Mouse (Mus musculus) neural tube, embryonic 14.5 days (tissue): ENCODE results near the gene Prss33. TPM values are rescaled to one million over a fixed set of nuclear protein-coding genes. Genes with fewer than 3 reads are reported as not detected.

Source experiments
- ATAC-seq: fragments of 200-750 bp; cut with Nextera tagmentation; 2 replicates; pipeline ENCODE4 v1.8.0; 2017; ENCODE audit warnings: low read depth, mild to moderate bottlenecking, moderate TSS enrichment, moderate library complexity
- H3K27ac ChIP-seq: fragments of 300-500 bp; sonication (generic); 2 replicates; pipeline ENCODE4 v1.5.1; 2014; ENCODE audit warnings: low read depth, mild to moderate bottlenecking, control low read depth, low read length, moderate library complexity, mixed read lengths
- H3K27me3 ChIP-seq: fragments of 300-500 bp; sonication (generic); 2 replicates; pipeline ENCODE4 v1.6.1; 2014; ENCODE audit warnings: low read length; ENCODE audit not compliant: control insufficient read depth, insufficient read depth
- H3K36me3 ChIP-seq: fragments of 300-500 bp; sonication (generic); 2 replicates; pipeline ENCODE4 v1.6.1; 2014; ENCODE audit warnings: low read length, mixed read lengths; ENCODE audit not compliant: control insufficient read depth, insufficient read depth
- H3K4me1 ChIP-seq: fragments of 300-500 bp; sonication (generic); 2 replicates; pipeline ENCODE4 v1.6.1; 2014; ENCODE audit warnings: low read length; ENCODE audit not compliant: control insufficient read depth, insufficient read depth
- H3K4me2 ChIP-seq: fragments of 300-500 bp; sonication (generic); 2 replicates; pipeline ENCODE4 v1.6.1; 2014; ENCODE audit warnings: mild to moderate bottlenecking, low read depth, low read length, control low read depth
- H3K4me3 ChIP-seq: fragments of 300-500 bp; sonication (generic); 2 replicates; pipeline ENCODE4 v1.5.1; 2014; ENCODE audit warnings: low read depth, low read length, control low read depth, mixed read lengths
- H3K9ac ChIP-seq: fragments of 300-500 bp; sonication (generic); replicated peaks from 2 replicates; pipeline ENCODE4 v1.6.1; 2014; ENCODE audit warnings: low read depth, mild to moderate bottlenecking, control low read depth, low read length, mixed read lengths
- H3K9me3 ChIP-seq: fragments of 300-500 bp; sonication (generic); 2 replicates; pipeline ENCODE4 v1.6.1; 2016; ENCODE audit warnings: low read length; ENCODE audit not compliant: control insufficient read depth
- WGBS: fragments of 180-500 bp; shearing (Covaris S2); extraction: QIAGEN DNeasy Blood & Tissue Kit; methylation state at CpG from one replicate; pipeline ENCODE4 v1.1.7; 2014; 5-methylcytosine and 5-hydroxymethylcytosine counted together
- polyA plus RNA-seq: library from polyadenylated mRNA; unstranded; fragments of >200 nt; fragmentation: Nextera tagmentation; extraction: Ambion mirVana; gene quantifications from 2 replicates; pipeline ENCODE4 v1.2.1, GENCODE M21; 2014

Gene Prss33
- polyA plus RNA-seq, 1 experiment from 2014 or later, result not detected

DNA sequence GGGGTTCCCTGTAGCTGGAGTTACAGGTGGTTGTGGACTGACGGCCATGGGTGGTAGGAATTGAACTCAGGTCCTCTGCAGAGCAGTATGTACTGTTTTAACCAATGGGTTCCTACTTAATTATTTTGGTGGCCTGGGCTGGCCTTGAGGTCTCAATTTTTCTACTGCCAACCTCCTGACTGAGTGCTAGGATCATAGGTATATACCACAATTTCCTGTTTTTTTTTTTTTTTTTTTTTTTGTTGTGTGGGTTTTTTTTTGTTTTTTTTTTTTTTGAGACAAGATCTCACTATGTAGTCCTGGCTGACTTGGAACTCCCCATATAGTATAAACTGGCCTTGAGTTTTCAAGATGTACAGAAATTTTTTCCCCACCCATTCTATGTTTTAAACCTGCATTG is 4.7 kb downstream of the Prss33 start:
- no peak for ATAC-seq
- Histone ChIP-seq H3K9ac (no peak overlapping the region), H3K27ac (no peak overlapping the region), H3K36me3 (peaks cover 3% of the 10 kb centered on the region), H3K27me3 (peaks cover 3% of the 10 kb centered on the region; the same call in 1 of the 2 replicates), H3K9me3 (no peaks in the 10 kb centered on the region), H3K4me1 (peaks cover 16% of the 10 kb centered on the region), H3K4me3 (no peak overlapping the region), H3K4me2 (no peak overlapping the region)
- 100% methylated on average over 1 of the region's 1 CpGs for WGBS

DNA sequence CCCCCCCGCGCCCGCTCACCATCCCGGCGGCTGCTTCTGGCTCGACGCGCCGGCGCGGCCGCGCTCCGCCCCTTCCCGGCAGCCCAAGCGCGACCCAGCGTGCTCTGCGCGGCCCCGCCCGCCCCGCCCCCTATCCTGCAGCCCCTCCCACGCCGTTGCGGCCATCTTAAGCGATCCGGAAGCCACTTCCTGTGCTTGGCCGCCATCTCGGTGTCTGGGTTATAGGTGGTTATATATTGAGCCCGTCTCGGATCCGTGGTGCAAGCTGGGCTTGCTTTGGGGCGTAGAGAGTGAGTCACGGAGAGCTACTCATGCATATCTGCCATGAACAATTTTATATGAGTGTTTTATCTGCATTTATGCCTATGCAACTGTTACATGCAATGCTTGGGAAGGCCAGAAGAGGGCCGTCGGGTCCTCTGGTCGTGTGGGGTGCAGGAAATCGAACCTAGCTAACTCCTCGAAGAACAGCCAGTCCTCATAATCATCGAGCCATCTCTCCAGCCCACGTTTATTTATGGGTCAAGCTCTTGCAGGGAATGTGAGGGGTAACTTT is 6.7 kb downstream of the Prss33 start, which contains the start of gene Elob:
Gene Elob, minus strand, starts transcription at position 73 of the 556 bp plus-strand sequence.
- Histone ChIP-seq H3K27ac (peak within 1 kb of the TSS; percentile 93), H3K36me3 (peaks cover 23% of the 10 kb centered on the region), H3K27me3 (peaks cover 3% of the 10 kb centered on the region; the same call in 1 of the 2 replicates), H3K4me2 (peak within 1 kb of the TSS; percentile 68), H3K9ac (peak within 1 kb of the TSS; percentile 81), H3K4me3 (peak within 1 kb of the TSS; percentile 77), H3K9me3 (no peaks in the 10 kb centered on the region), H3K4me1 (peaks cover 16% of the 10 kb centered on the region)
- under 1% methylated on average over 19 of the region's 42 CpGs for WGBS
- ATAC-seq, result peak; percentile 95

DNA sequence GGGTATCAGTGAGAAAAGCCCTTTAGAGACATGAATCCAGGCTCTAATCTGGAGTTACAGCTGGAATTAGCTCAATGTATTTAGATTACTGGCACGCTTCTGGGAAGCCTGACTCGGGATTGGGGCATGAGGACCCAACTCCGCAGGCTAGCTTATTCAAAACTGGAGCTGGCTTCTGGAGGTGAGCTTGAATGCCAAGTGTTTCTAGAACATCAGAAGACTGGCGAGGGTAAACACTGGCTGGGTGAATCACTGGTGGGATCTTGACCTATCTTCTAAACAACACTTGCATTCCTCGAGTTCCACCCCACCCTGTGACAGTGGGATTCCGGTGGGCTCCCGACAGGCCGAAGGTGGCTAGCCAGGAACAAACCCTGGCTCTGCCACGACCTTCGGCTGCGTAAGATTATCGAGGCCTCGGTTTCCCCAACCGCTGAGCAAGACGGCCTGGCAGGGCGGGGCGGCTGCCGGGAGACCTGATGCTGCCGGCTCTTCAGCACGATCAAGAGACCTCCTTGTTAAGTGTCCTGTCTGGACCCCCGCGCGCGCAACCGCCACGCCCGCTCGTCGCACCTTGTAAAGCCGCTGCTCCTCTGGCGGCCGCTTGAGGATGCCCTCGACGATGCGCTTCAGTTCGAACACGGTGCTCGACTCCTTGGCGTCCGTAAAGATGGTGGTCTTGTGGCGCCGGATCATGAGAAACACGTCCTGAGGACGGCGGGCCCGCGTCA is 7.4 kb downstream of the Prss33 start:
- no peaks in the 10 kb centered on the region for H3K9me3 ChIP-seq
- no peaks in the 10 kb centered on the region for H3K27me3 ChIP-seq
- H3K36me3 ChIP-seq, result peaks cover 29% of the 10 kb centered on the region
- peak overlapping the region; percentile 77 for H3K4me3 ChIP-seq
- H3K4me1 ChIP-seq, result peaks cover 16% of the 10 kb centered on the region
- peak overlapping the region; percentile 68 for H3K4me2 ChIP-seq
- 0% methylated on average over 40 of the region's 47 CpGs for WGBS
- H3K27ac ChIP-seq, result peak overlapping the region; percentile 93
- H3K9ac ChIP-seq, result peak overlapping the region; percentile 81
- ATAC-seq, result peak; percentile 82

DNA sequence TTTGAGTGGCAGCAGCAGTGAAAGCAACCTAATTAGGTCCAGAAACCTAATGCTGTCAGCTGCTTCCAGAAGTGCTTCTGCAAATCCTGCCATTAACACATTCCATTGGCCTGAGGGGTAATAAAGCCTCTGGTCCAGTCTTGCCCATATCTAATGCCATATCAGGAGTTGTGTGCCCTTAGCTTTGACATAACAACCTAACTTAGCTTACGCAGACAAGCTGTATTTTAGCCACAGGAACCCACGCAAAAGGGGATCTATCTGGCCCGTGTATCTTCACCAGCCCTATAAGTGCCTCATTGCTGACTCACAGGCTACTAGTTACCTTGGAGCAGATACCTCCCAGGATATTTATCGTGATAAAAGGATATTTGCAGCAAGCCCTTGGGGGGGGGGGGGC is 10.3 kb downstream of the Prss33 start:
- H3K4me1 ChIP-seq, result peaks cover 16% of the 10 kb centered on the region
- H3K27me3 ChIP-seq, result no peaks in the 10 kb centered on the region
- no peak overlapping the region for H3K27ac ChIP-seq
- no peak overlapping the region for H3K9ac ChIP-seq
- no peak overlapping the region for H3K4me3 ChIP-seq
- no peak for ATAC-seq
- H3K9me3 ChIP-seq, result no peaks in the 10 kb centered on the region
- no peak overlapping the region for H3K4me2 ChIP-seq
- peaks cover 53% of the 10 kb centered on the region for H3K36me3 ChIP-seq
- whole genome bisulfite sequencing, result 86% methylated on average over 4 of the region's 4 CpGs

DNA sequence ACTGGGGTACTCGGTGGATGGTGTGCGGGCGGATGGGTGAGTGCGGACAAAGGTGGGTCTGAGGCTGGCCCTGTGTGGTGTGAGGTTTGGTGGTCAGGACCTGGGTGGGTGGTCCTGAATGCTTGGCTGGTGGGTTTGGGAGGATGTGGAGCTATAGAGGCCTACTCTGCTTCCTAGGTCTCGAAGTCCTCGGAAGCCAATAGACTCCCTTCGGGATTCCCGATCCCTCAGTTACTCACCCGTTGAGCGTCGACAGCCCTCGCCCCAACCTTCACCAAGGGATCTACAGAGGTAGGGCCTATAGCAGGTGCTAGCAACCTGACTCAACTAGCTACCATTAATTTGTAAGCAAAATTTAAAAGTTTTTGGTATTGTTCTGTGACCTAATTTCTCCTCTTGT is 12.2 kb downstream of the Prss33 start:
- Histone ChIP-seq H3K36me3 (peaks cover 72% of the 10 kb centered on the region), H3K4me1 (peaks cover 16% of the 10 kb centered on the region), H3K27ac (no peak overlapping the region), H3K9ac (no peak overlapping the region), H3K4me2 (no peak overlapping the region), H3K4me3 (no peak overlapping the region), H3K27me3 (no peaks in the 10 kb centered on the region), H3K9me3 (no peaks in the 10 kb centered on the region)
- 91% methylated on average over 12 of the region's 12 CpGs for WGBS
- ATAC-seq, result no peak; the same call in 1 of the 2 replicates

DNA sequence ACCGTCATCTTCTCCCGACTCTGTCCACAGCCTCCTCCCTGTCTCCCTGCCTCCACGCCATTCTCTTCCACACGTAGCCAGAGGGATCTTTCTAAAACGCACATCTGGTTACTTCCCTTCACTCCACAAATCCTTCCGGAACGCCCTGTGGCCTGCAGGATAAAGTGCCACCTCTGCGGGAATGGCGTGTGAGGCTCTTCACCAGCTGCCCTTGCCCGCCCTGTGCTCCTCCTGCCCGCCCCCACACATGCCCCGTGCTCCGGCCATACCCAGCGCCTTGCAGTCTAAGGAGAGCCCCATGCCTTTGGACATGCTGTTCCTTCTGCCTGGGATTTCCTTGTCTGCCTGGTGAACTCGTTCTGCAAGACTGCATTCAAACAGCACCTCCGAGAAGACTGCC is 12.8 kb downstream of the Prss33 start:
- WGBS, result 86% methylated on average over 16 of the region's 16 CpGs
- peaks cover 15% of the 10 kb centered on the region for H3K4me1 ChIP-seq
- no peaks in the 10 kb centered on the region for H3K9me3 ChIP-seq
- no peak overlapping the region for H3K9ac ChIP-seq
- peaks cover 78% of the 10 kb centered on the region for H3K36me3 ChIP-seq
- no peak overlapping the region for H3K27ac ChIP-seq
- no peak overlapping the region for H3K4me3 ChIP-seq
- no peaks in the 10 kb centered on the region for H3K27me3 ChIP-seq
- no peak for ATAC-seq
- no peak overlapping the region for H3K4me2 ChIP-seq

DNA sequence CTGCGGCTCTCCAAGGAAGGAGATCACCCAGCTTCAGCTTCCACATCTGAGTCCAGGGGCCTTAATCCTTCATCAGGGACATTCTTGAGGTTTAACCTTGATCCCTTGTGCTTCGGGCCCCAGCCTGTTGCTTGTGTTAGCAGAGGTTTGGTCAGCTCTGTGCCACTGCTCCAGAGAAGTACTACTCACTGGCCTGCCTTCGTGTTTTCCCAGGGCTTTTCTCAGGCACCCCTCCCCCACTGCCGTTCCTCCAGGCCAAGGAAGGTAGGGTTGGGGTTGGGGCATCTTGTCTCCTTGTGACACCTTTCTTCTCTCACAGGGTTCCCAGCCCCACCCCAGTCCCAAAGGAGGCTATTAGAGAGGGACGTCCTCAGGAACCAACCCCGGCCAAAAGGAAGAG is 13.8 kb downstream of the Prss33 start:
- Histone ChIP-seq H3K4me3 (no peak overlapping the region), H3K36me3 (peaks cover 87% of the 10 kb centered on the region), H3K4me1 (peaks cover 6% of the 10 kb centered on the region), H3K27me3 (no peaks in the 10 kb centered on the region), H3K9me3 (no peaks in the 10 kb centered on the region), H3K9ac (no peak overlapping the region), H3K4me2 (no peak overlapping the region), H3K27ac (no peak overlapping the region)
- ATAC-seq, result no peak
- WGBS, result 73% methylated on average over 6 of the region's 6 CpGs

DNA sequence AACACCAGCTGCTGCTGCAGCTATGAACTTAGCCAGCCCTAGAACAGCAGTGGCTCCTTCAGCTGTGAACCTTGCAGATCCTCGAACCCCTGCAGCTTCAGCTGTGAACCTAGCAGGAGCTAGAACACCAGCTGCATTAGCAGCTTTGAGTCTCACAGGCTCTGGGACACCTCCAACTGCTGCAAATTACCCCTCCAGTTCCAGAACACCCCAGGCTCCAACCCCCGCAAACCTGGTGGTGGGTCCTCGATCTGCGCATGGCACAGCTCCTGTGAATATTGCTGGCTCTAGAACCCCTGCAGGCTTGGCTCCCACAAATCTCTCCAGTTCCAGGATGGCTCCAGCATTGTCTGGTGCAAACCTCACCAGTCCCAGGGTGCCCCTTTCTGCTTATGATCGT is 15.1 kb downstream of the Prss33 start:
- ATAC-seq, result no peak
- Histone ChIP-seq H3K4me1 (no peaks in the 10 kb centered on the region), H3K27me3 (no peaks in the 10 kb centered on the region), H3K36me3 (peaks cover 93% of the 10 kb centered on the region), H3K4me3 (no peak overlapping the region), H3K9me3 (no peaks in the 10 kb centered on the region), H3K4me2 (no peak overlapping the region), H3K9ac (no peak overlapping the region), H3K27ac (no peak overlapping the region)
- 99% methylated on average over 5 of the region's 5 CpGs for WGBS

DNA sequence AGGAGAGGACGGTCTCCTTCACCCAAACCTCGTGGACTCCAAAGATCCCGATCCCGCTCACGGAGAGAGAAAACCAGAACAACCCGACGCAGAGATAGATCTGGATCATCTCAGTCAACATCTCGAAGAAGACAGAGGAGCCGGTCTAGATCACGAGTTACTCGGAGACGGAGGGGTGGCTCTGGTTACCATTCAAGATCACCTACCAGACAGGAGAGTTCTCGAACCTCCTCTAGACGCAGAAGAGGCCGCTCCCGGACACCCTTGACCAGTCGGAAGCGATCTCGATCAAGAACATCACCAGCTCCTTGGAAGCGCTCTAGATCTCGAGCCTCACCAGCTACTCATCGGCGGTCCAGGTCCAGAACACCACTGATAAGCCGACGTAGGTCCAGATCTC is 16.6 kb downstream of the Prss33 start:
- Histone ChIP-seq H3K9me3 (no peaks in the 10 kb centered on the region), H3K4me3 (no peak overlapping the region), H3K9ac (no peak overlapping the region), H3K4me2 (no peak overlapping the region), H3K4me1 (no peaks in the 10 kb centered on the region), H3K36me3 (peaks cover 92% of the 10 kb centered on the region), H3K27me3 (no peaks in the 10 kb centered on the region), H3K27ac (no peak overlapping the region)
- over 99% methylated on average over 25 of the region's 25 CpGs for WGBS
- no peak for ATAC-seq
